Mouse (Mus musculus) brain, embryonic 14.5 days (tissue): Measurements from ENCODE around the gene Plcb1.

ENCODE experiments used
- CTCF ChIP-seq: fragments of 200-500 bp; IDR thresholded peaks from 2 replicates; pipeline ENCODE4 v1.5.1; 2012; ENCODE audit warnings: inconsistent platforms, mild to moderate bottlenecking, moderate library complexity, borderline replicate concordance; ENCODE audit not compliant: insufficient read depth, insufficient read length; ENCODE audit errors: extremely low read depth
- POLR2A ChIP-seq: fragments of 200-500 bp; IDR thresholded peaks from 2 replicates; pipeline ENCODE4 v1.6.1; 2012; ENCODE audit warnings: mild to moderate bottlenecking, inconsistent platforms, borderline replicate concordance; ENCODE audit not compliant: poor library complexity, insufficient read depth, insufficient read length, severe bottlenecking; ENCODE audit errors: extremely low read depth

GRCm38 (mm10) chr2:135123695-135124343, 338.0 kb downstream of the Plcb1 start:
- no peak for TF ChIP-seq POLR2A
- no peak for TF ChIP-seq CTCF
